Mouse (Mus musculus) T-helper 1 cell (primary cell): ENCODE results near the gene Bcl2l11.

Source experiments
- in situ Hi-C: fragments of 300-600 bp; cut with MboI, MseI; formaldehyde crosslinking; loops from one replicate; pipeline ENCODE4 v1.15.1; 2025; ENCODE audit warnings: high pct_unique_total_duplicates

The Bcl2l11 gene

DNA sequence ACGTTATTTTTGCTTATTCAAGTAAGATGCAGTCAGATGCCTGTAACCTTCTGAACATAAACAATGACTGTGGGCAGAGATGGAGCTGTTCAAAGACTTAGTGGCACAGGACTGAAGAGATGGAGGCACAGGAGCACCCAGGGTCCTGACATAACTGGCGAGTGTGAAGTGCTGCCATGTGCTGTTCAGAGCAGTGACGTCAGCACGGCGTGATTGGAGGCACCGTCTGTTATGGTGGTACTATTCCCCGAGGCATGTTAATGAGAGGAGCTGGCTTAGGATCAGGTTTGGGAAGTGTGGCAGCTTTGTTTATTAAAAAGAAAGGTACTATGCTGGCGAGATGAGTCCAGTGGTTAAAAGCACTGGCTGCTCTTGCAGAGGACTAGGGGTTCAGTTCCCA, 13.1 kb downstream of the Bcl2l11 start:
- in situ Hi-C loops, result no loop called here

DNA sequence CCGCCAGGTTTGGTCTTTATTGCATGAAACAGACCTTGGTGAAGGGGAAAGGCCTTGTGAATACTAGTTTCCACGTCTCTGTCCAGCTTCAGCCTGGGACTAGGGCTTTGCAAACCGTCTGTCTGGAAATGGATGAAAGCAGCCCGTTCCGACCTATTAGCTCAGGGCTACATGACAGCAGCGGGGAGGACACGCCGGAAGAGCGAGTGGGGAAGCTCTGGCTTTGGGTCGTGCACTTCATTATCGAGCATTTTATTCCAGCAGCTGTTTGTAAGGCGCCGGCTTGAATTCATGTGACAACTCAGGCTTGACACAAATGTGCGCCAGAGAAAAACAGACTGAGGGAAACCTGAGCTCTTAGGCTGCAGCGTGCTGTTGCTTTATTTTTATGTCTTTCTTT, 13.9 kb downstream of the Bcl2l11 start:
- in situ Hi-C loops, result no loop called here

DNA sequence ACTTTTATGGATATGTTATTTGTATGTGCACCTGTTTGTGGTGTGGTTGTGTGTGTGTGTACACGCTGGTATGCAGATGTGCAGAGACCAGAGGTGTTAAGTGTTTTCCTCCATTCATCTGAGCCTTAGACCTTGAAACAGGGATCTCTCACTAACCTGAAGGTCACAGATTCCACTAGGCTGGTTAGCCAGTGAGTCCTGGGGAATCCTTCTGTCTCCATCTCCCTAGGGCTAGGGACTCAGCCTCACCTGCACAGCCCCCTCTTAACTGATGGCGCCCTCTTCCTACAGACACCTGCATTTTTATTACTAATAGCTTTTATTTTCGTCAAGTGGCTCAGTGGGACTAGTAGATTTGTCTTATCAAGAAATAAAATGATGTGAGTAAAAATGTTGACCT, 14.3 kb downstream of the Bcl2l11 start:
- in situ Hi-C loops, result no loop called here

DNA sequence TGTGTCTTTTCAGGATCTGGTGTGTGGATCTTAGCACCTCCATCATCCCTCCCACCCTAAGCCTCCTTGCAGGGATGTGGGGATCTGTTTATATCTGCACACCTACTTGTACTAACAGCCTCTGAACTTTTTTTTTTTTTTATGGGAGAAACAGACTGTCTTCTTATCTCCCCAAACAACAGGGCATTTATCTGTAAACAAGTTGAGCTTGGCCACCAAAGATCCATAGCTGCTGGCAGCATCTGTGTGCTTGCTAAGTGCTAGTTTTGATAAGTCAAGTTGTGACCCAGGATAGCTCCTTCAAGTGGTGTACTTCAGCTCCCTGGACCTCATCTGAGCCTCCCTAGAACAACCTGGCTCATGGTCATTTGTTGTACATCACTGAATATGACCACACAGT, 18.2 kb downstream of the Bcl2l11 start:
- in situ Hi-C loops, result no loop called here

DNA sequence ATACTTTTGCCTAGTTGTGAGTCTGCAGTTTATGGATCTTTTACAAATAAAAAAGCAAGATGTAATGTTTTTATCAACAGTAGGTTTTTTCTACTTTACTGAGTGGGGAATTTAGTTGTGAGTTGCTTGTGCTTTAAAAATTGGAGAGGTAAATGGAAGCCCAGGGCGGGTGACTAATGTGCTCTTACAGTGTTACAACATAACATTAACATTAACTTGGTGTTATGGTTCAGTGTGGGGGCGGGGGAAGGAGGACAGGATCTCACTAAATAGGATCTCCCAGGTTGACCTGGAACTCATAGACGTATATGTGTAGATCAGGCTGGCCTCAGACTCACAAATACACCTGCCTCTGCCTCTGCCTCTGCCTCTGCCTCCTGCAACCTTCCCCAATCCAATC, 19.6 kb downstream of the Bcl2l11 start:
- in situ Hi-C loops, result no loop called here

DNA sequence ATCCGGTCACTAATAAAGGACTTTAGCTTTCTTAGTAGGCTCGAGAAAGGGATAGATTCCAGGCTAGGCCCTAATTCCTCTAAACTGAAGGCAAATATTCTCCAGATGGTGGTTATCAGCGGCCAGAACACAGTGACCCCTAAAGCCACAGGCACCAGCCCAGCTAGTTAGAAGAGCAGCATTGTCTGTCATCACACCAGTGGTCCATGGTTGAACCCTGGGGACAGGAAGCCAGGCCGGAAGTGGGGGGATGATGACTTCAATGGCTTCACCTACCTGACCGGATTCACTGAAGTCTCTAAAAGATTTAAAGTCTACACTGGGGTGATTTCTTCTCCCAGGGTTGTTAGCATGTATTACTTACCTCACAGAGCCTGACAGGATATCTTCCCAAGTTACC, 23.8 kb downstream of the Bcl2l11 start:
- in situ Hi-C loops, result no loop called here

DNA sequence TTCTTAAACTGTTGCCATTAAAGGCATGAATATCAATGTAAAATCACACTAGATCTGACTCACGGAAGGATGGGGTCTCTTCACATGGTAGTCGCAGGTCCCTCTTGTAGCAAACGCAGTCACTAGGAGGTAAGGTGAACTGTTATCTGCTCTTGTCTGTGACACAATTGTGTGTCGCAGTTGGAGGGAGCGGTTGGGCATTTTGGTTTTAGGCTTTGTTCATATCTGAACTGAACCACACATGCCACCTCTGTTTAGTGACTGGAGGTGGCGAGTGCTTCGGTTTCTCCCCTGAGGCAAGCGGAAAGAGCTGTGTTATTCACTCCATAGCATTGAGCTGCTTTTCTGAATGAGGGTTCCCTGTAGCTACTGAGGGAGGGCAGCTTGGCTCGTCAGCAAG, 26.4 kb downstream of the Bcl2l11 start:
- in situ Hi-C loops, result no loop called here

DNA sequence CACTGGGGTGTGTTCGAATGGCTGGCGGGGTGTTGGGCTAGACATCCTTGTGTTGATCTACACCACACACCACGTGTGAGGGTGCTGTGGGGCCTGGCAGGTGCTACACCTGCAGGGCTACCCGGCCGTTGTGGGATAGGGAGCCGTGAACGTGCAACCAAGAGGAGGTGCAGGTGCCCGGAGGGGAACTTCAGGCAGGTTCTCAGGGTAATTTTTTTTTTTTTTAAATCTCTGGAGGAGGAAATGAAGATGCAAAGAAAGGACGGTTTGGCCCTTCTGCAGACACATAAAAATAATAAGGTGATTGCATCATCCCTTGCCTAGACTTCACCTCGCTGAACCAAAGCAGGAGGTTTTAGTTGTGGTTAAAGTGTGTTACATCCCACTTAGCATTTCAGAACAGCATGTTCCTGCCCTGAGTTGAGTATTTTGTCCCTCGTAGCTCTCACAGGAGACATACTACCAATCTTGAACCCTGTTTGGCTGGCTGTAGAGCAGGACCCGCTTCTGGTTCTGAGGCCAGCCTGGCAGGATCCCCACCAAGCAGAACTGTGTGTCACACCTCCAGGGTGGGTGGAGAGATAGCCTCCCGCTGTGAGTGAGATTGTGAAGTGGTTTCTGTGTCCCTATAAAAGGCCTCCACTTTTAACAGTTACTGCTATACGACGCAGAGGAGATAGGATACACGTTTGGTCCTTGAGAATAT, 27.2 kb downstream of the Bcl2l11 start:
- in situ Hi-C loops, result no loop called here

DNA sequence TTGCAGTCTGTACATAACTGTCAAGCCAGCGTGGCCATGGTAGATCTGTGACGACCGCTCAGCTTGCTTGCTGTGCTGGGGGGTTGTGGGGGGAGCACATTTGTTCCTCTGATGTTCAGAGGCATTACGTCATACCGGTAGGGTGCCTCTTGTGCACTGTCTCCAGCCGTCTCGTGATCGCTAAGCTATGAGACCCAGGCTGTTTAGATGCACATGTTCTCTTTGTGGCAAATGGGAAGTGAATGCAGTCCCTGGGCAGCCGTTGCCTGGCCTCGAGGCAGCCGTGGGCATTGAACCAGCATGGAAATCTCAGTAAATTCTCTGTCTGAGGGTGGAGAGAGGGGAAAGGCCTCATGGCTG, 27.7 kb downstream of the Bcl2l11 start:
- in situ Hi-C loops, result no loop called here

DNA sequence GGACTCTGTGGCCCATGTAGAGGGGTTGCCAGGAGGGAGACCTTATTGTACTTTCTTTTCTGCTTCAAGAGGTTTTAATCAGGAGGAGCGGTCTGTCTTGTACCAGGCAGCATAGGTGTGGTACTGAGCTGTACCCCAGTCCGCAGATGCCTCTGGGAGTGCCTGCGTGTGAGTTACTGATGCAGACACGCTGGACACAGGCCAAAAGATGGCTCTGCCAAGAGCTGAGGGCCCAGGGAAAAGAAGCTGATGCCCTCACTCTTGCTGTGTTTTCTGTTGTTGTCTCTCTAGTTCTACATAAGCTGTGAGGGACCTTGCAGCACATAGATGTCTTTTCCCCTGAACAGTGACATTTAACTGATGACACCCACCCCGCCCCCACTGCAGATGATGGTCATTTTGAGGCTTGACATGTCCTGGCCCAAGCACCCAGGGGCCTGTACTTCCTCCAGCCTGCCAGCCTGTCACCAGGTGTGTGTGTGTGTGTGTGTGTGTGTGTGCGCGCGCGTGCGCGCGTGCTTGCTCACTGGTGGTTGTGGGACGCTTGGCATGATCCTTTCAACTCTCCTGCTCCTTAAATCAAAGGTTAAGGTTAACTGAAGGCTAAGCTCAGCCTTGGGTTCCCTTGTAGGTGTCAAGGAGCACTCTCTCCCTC, 29.7 kb downstream of the Bcl2l11 start:
- in situ Hi-C loops, result no loop called here

DNA sequence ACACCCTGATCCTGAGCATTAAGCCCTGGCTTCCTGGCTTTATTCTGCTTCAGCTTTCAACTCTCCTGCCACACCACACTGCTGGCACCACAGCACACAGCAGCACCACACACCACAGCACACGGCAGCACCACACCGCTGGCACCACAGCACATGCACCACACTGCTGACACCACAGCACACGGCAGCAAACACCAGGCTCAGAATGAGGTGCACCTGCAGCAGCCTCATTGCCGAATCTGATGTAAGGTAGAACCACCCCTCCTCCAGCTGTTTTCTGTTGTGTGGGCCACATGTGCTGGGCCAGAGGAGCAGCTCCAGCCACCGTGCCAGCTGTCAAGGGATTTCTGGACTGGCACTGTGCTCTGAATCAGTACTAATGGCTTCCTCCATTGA, 30.2 kb downstream of the Bcl2l11 start:
- in situ Hi-C loops, result no loop called here

DNA sequence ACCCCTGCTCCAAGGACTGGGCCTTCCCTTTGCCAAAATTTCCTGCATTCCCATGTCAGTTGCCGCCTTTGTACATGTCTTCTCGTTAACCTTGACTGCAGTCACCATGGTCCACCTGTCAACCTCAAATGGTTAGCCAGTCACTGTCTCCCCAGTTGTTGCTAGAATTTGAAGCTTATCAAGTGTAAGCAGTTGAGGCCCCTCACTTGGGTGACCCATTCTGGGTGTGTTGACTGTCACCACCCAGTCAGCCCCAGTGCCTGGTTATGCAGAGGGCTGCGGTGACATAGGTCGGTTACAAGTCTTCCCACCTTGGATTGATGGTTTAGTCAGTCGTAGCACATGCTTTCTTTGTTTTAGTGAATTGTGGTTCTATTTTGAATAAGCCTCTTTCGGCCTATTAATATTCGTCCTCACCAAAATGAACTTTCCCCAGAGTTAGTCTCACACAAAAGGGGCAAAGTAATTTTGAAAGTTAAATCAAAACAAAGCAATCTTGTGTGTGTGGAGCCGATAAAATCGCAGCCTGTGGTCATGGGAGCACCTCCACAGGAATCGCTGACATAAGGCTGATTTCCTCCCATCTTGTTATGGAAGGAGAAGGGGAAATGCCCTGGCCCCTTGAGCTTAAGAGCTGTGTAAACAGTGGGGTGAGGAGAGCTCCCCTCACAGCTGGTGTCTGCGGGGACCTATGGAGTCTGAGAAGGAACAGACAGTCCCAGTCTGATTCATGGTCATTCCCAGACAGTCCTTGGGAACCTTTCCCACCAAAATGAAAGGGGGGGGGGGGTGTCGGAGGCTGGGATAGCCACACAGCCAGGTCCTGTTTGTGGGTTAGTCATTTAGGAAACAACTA, 30.9 kb downstream of the Bcl2l11 start:
- in situ Hi-C loops, result no loop called here

DNA sequence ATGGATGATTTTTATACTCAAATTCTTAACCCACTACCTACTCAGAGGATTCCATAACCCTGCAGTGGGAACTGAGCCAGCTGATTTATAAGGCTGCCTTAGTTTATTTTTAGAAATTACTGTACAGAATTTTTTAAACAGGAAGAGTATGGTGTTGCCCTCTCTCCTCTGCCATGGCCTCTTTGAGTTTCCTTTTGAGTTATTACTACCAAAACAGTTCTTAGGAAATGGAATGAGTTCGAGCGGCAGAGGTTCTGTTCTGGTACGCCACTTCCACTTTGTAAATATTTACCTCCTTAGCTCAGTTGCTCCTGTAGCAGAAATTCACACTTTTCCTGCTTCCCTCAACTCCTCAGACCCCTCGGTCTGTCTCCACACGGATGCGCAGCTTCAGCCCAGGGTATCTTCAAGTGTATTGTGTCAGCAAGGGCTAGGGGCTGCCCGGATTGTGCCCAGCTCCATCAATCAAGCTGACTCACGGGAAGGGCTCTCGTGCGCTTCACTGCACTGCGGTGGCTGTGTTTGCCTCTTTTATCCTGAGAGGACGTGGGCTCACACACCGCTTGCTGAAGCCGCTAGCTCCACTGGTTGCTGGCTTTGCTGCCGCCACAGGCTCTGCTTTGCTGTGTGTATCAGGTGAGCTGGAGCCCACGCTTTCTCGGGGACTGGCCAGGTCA, 33.0 kb downstream of the Bcl2l11 start:
- in situ Hi-C loops, result no loop called here

DNA sequence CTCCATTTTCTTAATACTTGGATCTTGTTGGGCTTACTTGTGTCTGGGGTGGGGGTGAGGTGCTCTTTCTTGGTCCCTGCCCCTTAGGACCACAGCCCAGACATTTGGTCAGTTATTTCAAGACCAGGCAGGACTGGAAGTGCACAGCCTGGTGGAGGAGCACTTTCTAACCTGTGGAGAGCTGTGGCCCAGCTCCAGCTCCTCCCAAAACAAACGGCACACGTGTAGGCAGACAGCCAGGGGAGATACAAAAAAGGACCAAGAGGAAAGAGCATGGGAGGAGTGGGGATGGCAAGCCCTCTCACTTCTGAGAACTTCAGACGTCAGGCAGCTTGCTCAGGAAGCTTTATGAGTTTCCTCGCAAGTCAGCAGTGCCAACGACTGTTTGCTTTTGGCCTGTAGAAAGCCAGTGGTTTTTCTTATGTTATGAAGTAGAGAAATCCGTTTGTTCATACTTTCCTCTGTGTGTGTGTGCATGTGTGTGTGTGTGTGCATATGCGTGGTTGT, 33.8 kb downstream of the Bcl2l11 start:
- in situ Hi-C loops, result no loop called here

DNA sequence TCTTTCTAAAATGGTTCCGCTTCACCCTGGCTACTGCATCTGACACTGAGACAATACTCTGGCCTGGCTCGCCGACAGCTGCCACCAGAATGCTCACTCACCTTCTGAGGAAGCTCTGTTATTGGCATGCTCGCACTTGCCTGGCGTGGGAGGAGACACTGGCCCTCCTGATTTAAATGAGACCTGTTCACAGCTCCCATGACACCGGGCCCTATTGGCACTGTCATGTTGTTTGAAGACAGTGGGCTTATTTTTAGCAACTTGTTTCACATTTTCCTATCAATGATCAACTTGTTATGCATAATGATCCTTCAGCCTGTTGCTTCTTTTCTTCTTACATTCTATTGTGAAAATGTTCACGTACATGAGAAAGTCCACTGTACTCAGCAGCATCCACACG, 37.3 kb downstream of the Bcl2l11 start:
- in situ Hi-C loops, result no loop called here

DNA sequence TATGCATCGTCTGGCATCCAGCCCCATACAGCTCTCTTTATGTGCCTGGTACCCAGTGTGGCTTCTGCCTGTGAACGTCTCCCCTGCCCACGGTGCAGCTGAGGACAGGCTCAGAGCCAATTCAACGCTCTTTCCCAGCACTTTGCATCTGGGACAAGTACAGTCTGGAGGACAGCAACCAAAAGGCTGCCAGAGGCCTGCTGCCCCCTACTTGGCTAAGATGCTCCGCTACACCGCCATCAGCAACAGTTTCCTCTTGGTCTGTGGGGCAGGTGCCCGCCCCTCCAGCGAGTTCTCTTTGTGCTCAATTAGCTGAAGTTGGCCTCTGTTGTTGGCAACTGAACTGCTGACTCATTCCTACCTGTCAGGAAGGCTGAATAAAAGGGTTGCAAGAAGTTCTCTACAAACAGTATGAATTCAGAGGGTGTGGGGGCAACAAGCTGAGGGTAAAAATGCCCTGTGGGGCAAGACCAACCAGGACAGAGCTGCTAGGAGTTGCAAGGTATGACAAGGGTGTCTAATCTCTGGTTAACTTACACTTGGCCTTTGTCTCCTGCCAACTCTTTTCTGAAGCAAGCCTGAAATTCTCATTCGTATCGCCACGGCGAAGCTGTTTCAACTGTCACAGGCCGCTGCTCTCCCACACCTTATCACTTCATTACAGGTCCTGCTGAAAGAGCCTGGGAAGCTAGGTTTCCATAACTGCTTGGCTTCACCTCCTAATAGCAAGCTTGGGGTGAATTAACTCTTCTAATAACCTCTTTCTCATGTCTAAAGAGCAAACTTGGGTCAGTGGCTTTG, 41.0 kb downstream of the Bcl2l11 start:
- in situ Hi-C loops, result no loop called here

DNA sequence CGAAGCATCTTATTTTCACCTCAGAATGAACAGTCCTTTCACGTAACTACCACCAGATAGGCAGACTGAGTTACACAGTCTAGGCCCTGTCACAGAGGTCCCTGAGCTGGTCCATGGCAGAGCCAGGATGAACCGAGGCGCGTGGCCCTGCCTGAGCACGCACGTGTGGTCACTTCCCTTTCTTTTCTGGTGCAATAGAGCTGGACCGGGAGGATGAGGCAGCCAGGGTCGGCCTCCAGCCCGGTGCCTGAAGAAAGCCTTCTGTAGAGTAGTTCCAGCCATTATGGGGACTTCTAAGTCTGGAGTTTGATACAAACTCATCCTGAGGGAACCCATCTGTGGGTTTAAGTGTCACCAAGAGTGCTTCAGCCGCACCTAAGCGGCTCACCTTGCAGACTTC, 42.1 kb downstream of the Bcl2l11 start:
- in situ Hi-C loops, result no loop called here

DNA sequence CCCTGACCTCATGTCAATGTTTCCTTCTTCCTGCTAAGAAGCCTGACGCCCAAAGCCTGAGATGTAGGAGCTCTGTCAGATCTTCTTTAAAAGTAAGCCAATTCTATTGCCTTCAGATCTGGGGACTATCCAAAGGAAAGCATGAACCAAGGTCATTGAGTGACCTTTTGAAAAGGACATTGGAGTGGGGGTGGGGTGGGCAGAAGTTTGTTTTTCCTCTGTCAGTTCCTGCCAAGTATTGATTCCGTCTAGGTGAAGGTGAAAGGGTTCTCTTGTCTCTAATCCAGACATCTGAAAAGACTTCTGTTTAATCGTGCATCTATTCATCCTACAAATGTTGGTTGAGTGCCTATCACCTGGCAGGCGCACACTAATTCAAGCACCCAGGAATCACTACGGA, 43.6 kb downstream of the Bcl2l11 start:
- in situ Hi-C loops, result no loop called here

DNA sequence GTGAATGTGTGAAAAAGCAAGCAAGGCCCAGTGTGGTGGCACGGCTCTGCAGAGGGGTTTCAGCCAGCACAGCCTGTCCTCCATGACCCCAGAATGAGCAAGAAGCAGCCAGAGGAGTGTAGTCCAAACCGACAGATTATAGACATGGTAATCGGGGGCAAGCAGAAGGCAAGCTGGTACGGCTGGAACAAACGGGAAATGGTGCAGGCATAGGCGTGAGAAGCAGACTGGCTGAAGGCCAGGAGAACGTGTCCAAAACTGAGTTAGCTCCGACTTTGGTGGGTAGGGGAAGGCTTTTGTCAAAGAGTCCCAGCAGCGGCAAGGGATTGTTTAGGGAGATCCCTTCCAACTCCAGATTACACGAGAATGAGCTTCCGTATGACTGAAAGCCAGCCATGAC, 44.1 kb downstream of the Bcl2l11 start:
- in situ Hi-C loops, result no loop called here

DNA sequence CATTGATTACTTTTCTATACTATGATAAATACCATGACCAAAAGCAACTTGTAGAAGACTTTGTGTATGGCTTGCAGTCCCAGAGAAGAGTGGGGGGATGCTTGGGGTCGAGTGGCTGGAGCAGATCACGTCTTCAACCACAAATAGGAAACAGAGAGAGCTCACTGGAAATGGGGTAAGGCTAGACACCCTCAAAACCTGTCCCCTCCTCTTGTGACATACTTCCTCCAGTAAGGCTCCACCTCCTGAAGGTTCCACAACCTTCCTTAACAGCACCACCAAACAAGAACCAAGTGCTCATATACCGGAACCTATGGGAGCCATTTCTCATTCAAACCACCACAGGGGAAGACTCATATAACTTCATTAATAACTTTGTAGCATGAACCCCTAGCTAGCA, 44.8 kb downstream of the Bcl2l11 start:
- in situ Hi-C loops, result no loop called here

DNA sequence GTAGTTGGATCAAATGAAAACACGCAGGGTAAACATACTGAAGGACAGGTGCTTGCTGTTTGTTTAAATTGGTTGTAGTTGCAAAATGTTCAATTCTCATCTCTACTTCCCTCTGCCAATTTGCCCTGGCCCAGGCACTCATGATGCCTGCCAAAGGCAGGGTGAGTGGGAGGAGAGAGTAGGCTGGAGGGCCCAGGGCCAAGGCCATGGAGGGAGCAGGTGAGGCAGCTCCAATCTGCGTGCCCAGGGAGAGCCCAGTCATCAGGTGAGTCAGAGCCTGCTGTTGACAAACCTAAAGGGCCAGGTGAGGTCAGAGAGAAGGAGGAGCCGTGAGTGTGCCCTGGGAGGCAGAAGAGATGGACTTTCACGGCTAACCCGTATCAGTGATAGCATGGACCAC, 46.4 kb downstream of the Bcl2l11 start:
- in situ Hi-C loops, result no loop called here
